Mouse (Mus musculus) neural tube, embryonic 11.5 days (tissue): ENCODE measurements at regions not wholly inside any gene's neighbourhood (a gene's known extent, or its start where the extent isn't known, plus 50 kb on each side); places are given as distances from the start of the nearest gene placed in this dataset.
A peak's percentile ranks its signal among the peaks of the same experiment; 100 is the strongest.

Source experiments
- ATAC-seq: fragments of 200-750 bp; cut with Nextera tagmentation; 2 replicates; pipeline ENCODE4 v1.8.0; 2017; ENCODE audit warnings: moderate number of reproducible peaks, mild to moderate bottlenecking, moderate TSS enrichment, moderate library complexity; ENCODE audit not compliant: insufficient read depth, low FRiP score, low TSS enrichment
- DNase-seq: peaks from one replicate; pipeline ENCODE4 v3.0.0-alpha.2; 2015; ENCODE audit warnings: low spot score
- H3K27ac ChIP-seq: fragments of 300-500 bp; sonication (generic); 2 replicates; pipeline ENCODE4 v1.5.1; 2014; ENCODE audit warnings: low read depth, mild to moderate bottlenecking, low read length
- H3K27me3 ChIP-seq: fragments of 300-500 bp; sonication (generic); 2 replicates; pipeline ENCODE4 v1.6.1; 2014; ENCODE audit warnings: mild to moderate bottlenecking, low read length, mixed read lengths; ENCODE audit not compliant: control insufficient read depth, insufficient read depth
- H3K36me3 ChIP-seq: fragments of 300-500 bp; sonication (generic); 2 replicates; pipeline ENCODE4 v1.6.1; 2014; ENCODE audit warnings: mild to moderate bottlenecking, low read length, moderate library complexity, mixed read lengths; ENCODE audit not compliant: control insufficient read depth, insufficient read depth
- H3K4me1 ChIP-seq: fragments of 300-500 bp; sonication (generic); 2 replicates; pipeline ENCODE4 v1.6.1; 2014; ENCODE audit warnings: low read length, mixed read lengths; ENCODE audit not compliant: control insufficient read depth, insufficient read depth
- H3K4me2 ChIP-seq: fragments of 300-500 bp; sonication (generic); 2 replicates; pipeline ENCODE4 v1.6.1; 2014; ENCODE audit warnings: low read depth, mild to moderate bottlenecking, moderate library complexity
- H3K4me3 ChIP-seq: fragments of 300-500 bp; sonication (generic); 2 replicates; pipeline ENCODE4 v1.5.1; 2014; ENCODE audit warnings: low read depth, low read length
- H3K9ac ChIP-seq: fragments of 300-500 bp; sonication (generic); 2 replicates; pipeline ENCODE4 v1.6.1; 2014; ENCODE audit warnings: mild to moderate bottlenecking, low read length
- H3K9me3 ChIP-seq: fragments of 300-500 bp; sonication (generic); 2 replicates; pipeline ENCODE4 v1.6.1; 2016; ENCODE audit warnings: low read length; ENCODE audit not compliant: control insufficient read depth
- WGBS: fragments of 180-500 bp; shearing (Covaris S2); extraction: QIAGEN DNeasy Blood & Tissue Kit; methylation state at CpG from one replicate; pipeline ENCODE4 v1.1.7; 2014; 5-methylcytosine and 5-hydroxymethylcytosine counted together

GRCm38 (mm10) chr16:76199006-76199405 lies 174.6 kb downstream of the Nrip1 start:
- H3K27ac ChIP-seq: no peak overlapping the region
- no peaks in the 10 kb centered on the region for H3K4me1 ChIP-seq
- no peak overlapping the region for H3K9ac ChIP-seq
- no peaks in the 10 kb centered on the region for H3K27me3 ChIP-seq
- 74% methylated on average over 3 of the region's 3 CpGs for WGBS
- H3K9me3 ChIP-seq: no peaks in the 10 kb centered on the region
- no peak for ATAC-seq
- H3K4me2 ChIP-seq: no peak overlapping the region
- H3K4me3 ChIP-seq: no peak overlapping the region
- no peaks in the 10 kb centered on the region for H3K36me3 ChIP-seq
- no peak for DNase-seq

GRCm38 (mm10) chr16:76194291-76194690 lies 172.2 kb upstream of the Samsn1 start:
- no peak for ATAC-seq
- DNase-seq: no peak
- no peak overlapping the region for H3K4me3 ChIP-seq
- no peaks in the 10 kb centered on the region for H3K36me3 ChIP-seq
- no peak overlapping the region for H3K9ac ChIP-seq
- 81% methylated on average over 2 of the region's 2 CpGs for WGBS
- no peaks in the 10 kb centered on the region for H3K4me1 ChIP-seq
- H3K4me2 ChIP-seq: no peak overlapping the region
- H3K27me3 ChIP-seq: no peaks in the 10 kb centered on the region
- H3K27ac ChIP-seq: no peak overlapping the region
- H3K9me3 ChIP-seq: no peaks in the 10 kb centered on the region

- H3K9me3 ChIP-seq: no peaks in the 10 kb centered on the region
- 89% methylated on average over 10 of the region's 10 CpGs for WGBS
- H3K4me3 ChIP-seq: no peak overlapping the region
- DNase-seq (no peak), ATAC-seq (no peak)
- H3K27ac ChIP-seq: no peak overlapping the region
- H3K4me1 ChIP-seq: no peaks in the 10 kb centered on the region
- H3K9ac ChIP-seq: no peak overlapping the region
- no peaks in the 10 kb centered on the region for H3K27me3 ChIP-seq
- no peak overlapping the region for H3K4me2 ChIP-seq
- H3K36me3 ChIP-seq: no peaks in the 10 kb centered on the region
Observed at GRCm38 (mm10) chr16:76191135-76191534, 169.1 kb upstream of the Samsn1 start.

GRCm38 (mm10) chr16:76183556-76183955 lies 161.5 kb upstream of the Samsn1 start:
- Histone ChIP-seq H3K4me1 (no peaks in the 10 kb centered on the region), H3K4me2 (no peak overlapping the region), H3K9ac (no peak overlapping the region), H3K27me3 (no peaks in the 10 kb centered on the region), H3K9me3 (no peaks in the 10 kb centered on the region), H3K27ac (no peak overlapping the region), H3K4me3 (no peak overlapping the region), H3K36me3 (no peaks in the 10 kb centered on the region)
- ATAC-seq (no peak), DNase-seq (no peak)
- WGBS: 87% methylated on average over 2 of the region's 2 CpGs

- ATAC-seq (no peak), DNase-seq (no peak)
- Histone ChIP-seq H3K27ac (no peak overlapping the region), H3K9me3 (no peaks in the 10 kb centered on the region), H3K36me3 (no peaks in the 10 kb centered on the region), H3K4me1 (no peaks in the 10 kb centered on the region), H3K9ac (no peak overlapping the region), H3K4me2 (no peak overlapping the region), H3K4me3 (no peak overlapping the region), H3K27me3 (no peaks in the 10 kb centered on the region)
- 25% methylated on average over 3 of the region's 3 CpGs for WGBS
Observed at GRCm38 (mm10) chr16:76183105-76183504, 161.0 kb upstream of the Samsn1 start.

GRCm38 (mm10) chr16:76181596-76181995 lies 159.5 kb upstream of the Samsn1 start:
- H3K4me2 ChIP-seq: no peak overlapping the region
- no peaks in the 10 kb centered on the region for H3K9me3 ChIP-seq
- no peak overlapping the region for H3K4me3 ChIP-seq

GRCm38 (mm10) chr16:76167651-76168050 lies 145.6 kb upstream of the Samsn1 start:
- no peaks in the 10 kb centered on the region for H3K9me3 ChIP-seq
- no peaks in the 10 kb centered on the region for H3K36me3 ChIP-seq
- no peaks in the 10 kb centered on the region for H3K4me1 ChIP-seq
- no peak overlapping the region for H3K4me2 ChIP-seq
- ATAC-seq (no peak), DNase-seq (no peak)
- H3K27me3 ChIP-seq: no peaks in the 10 kb centered on the region
- no peak overlapping the region for H3K27ac ChIP-seq
- H3K4me3 ChIP-seq: no peak overlapping the region
- no peak overlapping the region for H3K9ac ChIP-seq
- 77% methylated on average over 2 of the region's 2 CpGs for WGBS

More at GRCm38 (mm10) chr16:76181596-76181995, 159.5 kb upstream of the Samsn1 start:
- no peaks in the 10 kb centered on the region for H3K4me1 ChIP-seq
- DNase-seq (no peak), ATAC-seq (no peak)
- no peaks in the 10 kb centered on the region for H3K36me3 ChIP-seq
- H3K27ac ChIP-seq: no peak overlapping the region
- 87% methylated on average over 3 of the region's 3 CpGs for WGBS
- H3K27me3 ChIP-seq: no peaks in the 10 kb centered on the region
- no peak overlapping the region for H3K9ac ChIP-seq

GRCm38 (mm10) chr16:76160879-76161278 lies 138.8 kb upstream of the Samsn1 start:
- no peaks in the 10 kb centered on the region for H3K9me3 ChIP-seq
- no peak overlapping the region for H3K4me3 ChIP-seq
- 62% methylated on average over 5 of the region's 5 CpGs for WGBS
- 0 out of 2 replicates have a peak, but pooled peaks have one; percentile 37 for ATAC-seq
- H3K27me3 ChIP-seq: no peaks in the 10 kb centered on the region
- H3K9ac ChIP-seq: no peak overlapping the region
- no peak for DNase-seq
- no peaks in the 10 kb centered on the region for H3K4me1 ChIP-seq
- H3K27ac ChIP-seq: no peak overlapping the region
- no peaks in the 10 kb centered on the region for H3K36me3 ChIP-seq
- H3K4me2 ChIP-seq: no peak overlapping the region

- no peak overlapping the region for H3K27ac ChIP-seq
- no peak for ATAC-seq
- no peaks in the 10 kb centered on the region for H3K27me3 ChIP-seq
- no peak overlapping the region for H3K4me2 ChIP-seq
- no peaks in the 10 kb centered on the region for H3K36me3 ChIP-seq
- no peak for DNase-seq
- H3K9me3 ChIP-seq: no peaks in the 10 kb centered on the region
- no peak overlapping the region for H3K9ac ChIP-seq
- 93% methylated on average over 7 of the region's 7 CpGs for WGBS
- no peak overlapping the region for H3K4me3 ChIP-seq
- H3K4me1 ChIP-seq: no peaks in the 10 kb centered on the region
Observed at GRCm38 (mm10) chr16:76158585-76158984, 136.5 kb upstream of the Samsn1 start.
